Mouse (Mus musculus): ENCODE measurements around the gene Spatc1l. TPM values are rescaled to one million over a fixed set of nuclear protein-coding genes. Genes with fewer than 3 reads are reported as not detected.

Gene Spatc1l
- total RNA-seq (2023) = not detected in 2 replicates

GRCm38 (mm10) chr10:76561972-76562371 is at the start of gene Spatc1l:
Gene Spatc1l (plus strand): TSS chr10:76562272.

GRCm38 (mm10) chr10:76531375-76531774 is 30.7 kb upstream of the Spatc1l start, which contains the start of gene Lss:
Gene Lss (plus strand): TSS chr10:76531588.

GRCm38 (mm10) chr10:76575374-76575773 is 13.3 kb downstream of the Spatc1l start, which contains the start of gene Ftcd:
Gene Ftcd (plus strand): TSS chr10:76575648.

Other genes starting within 250 kb of the Spatc1l start
- 4.2 and 7.2 TPM in 2 replicates for gene Dip2a, start 217.0 kb upstream of the Spatc1l start, total RNA-seq (2023)
- gene AC141477.1, start 121.8 kb upstream of the Spatc1l start, total RNA-seq (2023) = 5.5 and 8.8 TPM in 2 replicates
- gene Pcnt, start 119.5 kb upstream of the Spatc1l start, total RNA-seq (2023) = 33.0 and 45.0 TPM in 2 replicates
- not detected in 2 replicates for gene 2610028H24Rik, start 113.2 kb upstream of the Spatc1l start, total RNA-seq (2023)
- 45.9 and 55.5 TPM in 2 replicates for gene Mcm3ap, start 93.3 kb upstream of the Spatc1l start, total RNA-seq (2023)
- 0.69 and 1.3 TPM in 2 replicates for gene Ybey, start 93.2 kb upstream of the Spatc1l start, total RNA-seq (2023)
- 2.6 and 4.9 TPM in 2 replicates for gene Lss, start 30.7 kb upstream of the Spatc1l start, total RNA-seq (2023)
- not detected in 2 replicates for gene Ftcd, start 13.4 kb downstream of the Spatc1l start, total RNA-seq (2023)
- 0.09 and 0.22 TPM in 2 replicates for gene Col6a2, start 61.4 kb downstream of the Spatc1l start, total RNA-seq (2023)
- gene Col6a1, start 163.9 kb downstream of the Spatc1l start, total RNA-seq (2023) = 0.11 and 0.19 TPM in 2 replicates

Data from neutrophil, adult 65 days (primary cell).